Mouse (Mus musculus): ENCODE results near the gene Gm10428. TPM values are rescaled to one million over a fixed set of nuclear protein-coding genes. Genes with fewer than 3 reads are reported as not detected.

Gene Gm10428
- polyA plus RNA-seq (2017; shearing (Covaris generic)): not detected

DNA sequence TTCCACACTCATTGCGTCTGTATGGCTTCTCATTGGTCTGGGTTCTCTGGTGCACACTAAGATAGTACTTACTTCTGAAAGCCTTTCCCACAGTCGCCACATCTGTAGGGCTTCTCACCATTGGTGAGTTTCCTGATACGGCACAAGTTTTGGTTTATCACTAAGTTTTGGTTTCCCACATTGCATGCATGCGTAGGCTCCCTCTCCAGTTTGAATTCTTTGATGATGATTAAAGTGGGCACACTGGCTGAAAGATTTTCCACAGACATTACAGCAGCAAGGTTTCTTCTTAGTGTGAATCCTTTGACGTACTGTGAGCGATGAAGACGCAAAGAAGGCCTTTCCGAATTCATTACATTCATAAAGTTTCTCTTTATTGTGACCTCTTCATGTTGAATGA lies at the start of gene Gm10428:
Gm10428 (plus strand) TSS at position 321 of the 400 bp plus-strand sequence.

DNA sequence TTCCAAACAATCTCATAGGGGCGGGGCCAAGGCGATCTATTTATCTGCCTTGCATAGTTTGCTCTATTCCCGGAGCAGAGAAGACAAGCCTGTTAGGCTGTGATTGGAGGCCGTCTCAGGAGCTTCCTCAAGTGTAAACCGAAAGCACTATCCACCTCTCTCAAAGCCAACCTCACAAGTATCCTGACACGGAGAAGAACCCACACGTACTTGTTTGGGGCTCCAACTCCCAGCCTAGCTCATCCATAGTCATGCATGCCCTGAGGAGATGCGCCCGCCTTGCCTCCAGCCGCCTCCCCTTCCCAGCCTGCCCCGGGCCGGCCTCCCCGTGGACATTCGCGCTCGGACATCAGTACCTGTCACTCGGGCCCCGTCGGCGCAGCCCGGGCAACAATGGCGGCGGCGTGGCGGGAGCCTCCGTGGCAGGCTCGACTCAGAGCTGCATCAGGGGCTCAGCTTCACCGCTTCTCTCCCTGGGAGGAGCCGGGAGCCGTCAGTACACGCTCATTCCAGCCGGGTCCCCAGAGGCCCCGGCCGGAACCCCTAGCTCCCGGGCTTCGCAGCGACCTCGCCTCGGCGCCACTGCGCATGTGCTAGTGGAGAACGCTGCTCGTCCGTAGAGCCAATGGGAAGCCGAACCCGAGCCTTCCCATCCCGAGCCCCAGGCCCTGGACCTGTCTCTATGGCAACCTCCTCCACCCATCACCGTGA lies 21.4 kb upstream of the Gm10428 start, which contains the start of gene Zfp287:
Zfp287 (minus strand) TSS at position 595 of the 711 bp plus-strand sequence.

DNA sequence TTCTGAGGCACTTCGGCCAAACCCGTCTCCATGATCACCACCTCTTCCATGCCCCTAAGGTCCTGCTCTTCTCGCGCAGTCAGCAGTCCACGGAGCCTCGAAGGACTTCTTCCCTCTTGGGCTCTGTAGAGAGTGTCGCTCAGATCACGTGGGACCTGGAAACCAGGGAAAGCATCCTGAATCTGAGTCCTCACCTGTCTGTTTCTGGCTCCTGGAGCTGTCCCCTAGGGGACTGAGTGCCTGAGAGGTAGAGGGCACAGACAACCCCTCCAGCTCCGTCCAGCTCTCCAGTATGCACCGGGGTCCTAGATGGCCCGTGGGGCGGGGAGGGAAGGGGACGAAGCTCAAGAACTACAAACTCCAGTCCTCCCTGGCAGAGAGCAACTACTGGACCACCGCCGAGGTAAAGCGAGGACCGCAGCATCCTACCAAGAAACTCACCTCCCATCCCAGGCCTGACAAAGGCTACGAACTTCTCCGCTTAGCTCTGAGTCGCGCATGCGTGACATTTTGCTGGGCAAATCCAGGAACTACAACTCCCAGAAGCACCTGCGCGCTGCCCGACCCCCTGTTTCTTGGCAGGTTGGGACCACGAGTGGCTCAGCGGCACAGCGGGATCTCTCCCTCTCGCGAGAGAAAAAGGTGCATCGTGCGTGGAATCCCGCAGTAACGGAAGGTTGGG lies 36.2 kb downstream of the Gm10428 start, which contains the start of gene Zfp286:
Zfp286 (minus strand) TSS at position 528 of the 682 bp plus-strand sequence.

Other genes with a start within 250 kb of the Gm10428 start
- 11.8 TPM for gene Cenpv, start 213.8 kb upstream of the Gm10428 start, polyA plus RNA-seq (2017; shearing (Covaris generic))
- 3,666 TPM for gene Ubb, start 201.9 kb upstream of the Gm10428 start, polyA plus RNA-seq (2017; shearing (Covaris generic))
- 59.1 TPM for gene Trpv2, start 178.6 kb upstream of the Gm10428 start, polyA plus RNA-seq (2017; shearing (Covaris generic))
- gene Lrrc75a, start 104.6 kb upstream of the Gm10428 start, polyA plus RNA-seq (2017; shearing (Covaris generic)): 1.0 TPM
- 10.5 TPM for gene Mmgt2, start 104.4 kb upstream of the Gm10428 start, polyA plus RNA-seq (2017; shearing (Covaris generic))
- 18.3 TPM for gene Zfp287, start 21.2 kb upstream of the Gm10428 start, polyA plus RNA-seq (2017; shearing (Covaris generic))
- 0.29 TPM for gene Zfp286, start 36.4 kb downstream of the Gm10428 start, polyA plus RNA-seq (2017; shearing (Covaris generic))
- 2.0 TPM for gene Trim16, start 67.1 kb downstream of the Gm10428 start, polyA plus RNA-seq (2017; shearing (Covaris generic))
- 0.39 TPM for gene Fbxw10, start 94.0 kb downstream of the Gm10428 start, polyA plus RNA-seq (2017; shearing (Covaris generic))
- gene Tvp23b, start 126.4 kb downstream of the Gm10428 start, polyA plus RNA-seq (2017; shearing (Covaris generic)): 34.4 TPM
- gene Cdrt4, start 198.1 kb downstream of the Gm10428 start, polyA plus RNA-seq (2017; shearing (Covaris generic)): not detected